Mouse (Mus musculus) right cerebral cortex, adult 18-20 months (tissue): ENCODE measurements around the gene Rpn2.

ENCODE experiments used
- DNase-seq: peaks from one replicate; pipeline ENCODE4 v3.0.0; 2022; ENCODE audit warnings: mixed read lengths

Rpn2 gene

GRCm38 (mm10) chr2:157278717-157279415, at the start of gene Rpn2:
Gene Rpn2, plus strand, starts transcription at chr2:157279017.
- peak; percentile 98 for DNase-seq

GRCm38 (mm10) chr2:157235946-157236345, 42.9 kb upstream of the Rpn2 start:
- DNase-seq = no peak

GRCm38 (mm10) chr2:157245001-157245400, 33.8 kb upstream of the Rpn2 start:
- DNase-seq = no peak

GRCm38 (mm10) chr2:157245603-157246002, 33.2 kb upstream of the Rpn2 start:
- no peak for DNase-seq

GRCm38 (mm10) chr2:157248111-157248510, 30.7 kb upstream of the Rpn2 start:
- no peak for DNase-seq

- DNase-seq = peak; percentile 61
Observed at GRCm38 (mm10) chr2:157259720-157260119, 19.1 kb upstream of the Rpn2 start.

- no peak for DNase-seq
Observed at GRCm38 (mm10) chr2:157261930-157262329, 16.9 kb upstream of the Rpn2 start.

GRCm38 (mm10) chr2:157262506-157262905, 16.3 kb upstream of the Rpn2 start:
- DNase-seq = no peak

GRCm38 (mm10) chr2:157263101-157263500, 15.7 kb upstream of the Rpn2 start:
- no peak for DNase-seq

- no peak for DNase-seq
Observed at GRCm38 (mm10) chr2:157263832-157264231, 15.0 kb upstream of the Rpn2 start.

- peak; percentile 79 for DNase-seq
Observed at GRCm38 (mm10) chr2:157279416-157279800, 591 bp downstream of the Rpn2 start, which contains the start of gene Mroh8. Gene Mroh8, minus strand, starts transcription at chr2:157279549.

- no peak for DNase-seq
Observed at GRCm38 (mm10) chr2:157283321-157283720, 4.5 kb downstream of the Rpn2 start.

GRCm38 (mm10) chr2:157287542-157287941, 8.7 kb downstream of the Rpn2 start:
- DNase-seq = peak; percentile 49

- DNase-seq = no peak
Observed at GRCm38 (mm10) chr2:157288996-157289395, 10.2 kb downstream of the Rpn2 start.

GRCm38 (mm10) chr2:157292093-157292492, 13.3 kb downstream of the Rpn2 start:
- peak; percentile 57 for DNase-seq

GRCm38 (mm10) chr2:157296105-157296689, 17.4 kb downstream of the Rpn2 start:
- DNase-seq = no peak

- no peak for DNase-seq
Observed at GRCm38 (mm10) chr2:157300051-157300450, 21.2 kb downstream of the Rpn2 start.

- peak; percentile 21 for DNase-seq
Observed at GRCm38 (mm10) chr2:157303096-157303495, 24.3 kb downstream of the Rpn2 start.

GRCm38 (mm10) chr2:157306091-157307032, 27.5 kb downstream of the Rpn2 start:
- no peak for DNase-seq

GRCm38 (mm10) chr2:157307715-157308265, 29.0 kb downstream of the Rpn2 start:
- no peak for DNase-seq

- no peak for DNase-seq
Observed at GRCm38 (mm10) chr2:157308273-157308917, 29.6 kb downstream of the Rpn2 start.

GRCm38 (mm10) chr2:157309611-157310010, 30.8 kb downstream of the Rpn2 start:
- no peak for DNase-seq
